Mouse (Mus musculus) retina, adult 2 months (tissue): ENCODE measurements around the gene Pdzk1.
A peak's percentile ranks its signal among the peaks of the same experiment; 100 is the strongest.

ENCODE experiments used
- DNase-seq: peaks from one replicate; pipeline ENCODE4 v3.0.0-alpha.2; 2012; ENCODE audit warnings: low read depth, low spot score

The Pdzk1 gene

GRCm38 (mm10) chr3:96881557-96881956, 52.5 kb downstream of the Pdzk1 start:
- DNase-seq: no peak

DNA sequence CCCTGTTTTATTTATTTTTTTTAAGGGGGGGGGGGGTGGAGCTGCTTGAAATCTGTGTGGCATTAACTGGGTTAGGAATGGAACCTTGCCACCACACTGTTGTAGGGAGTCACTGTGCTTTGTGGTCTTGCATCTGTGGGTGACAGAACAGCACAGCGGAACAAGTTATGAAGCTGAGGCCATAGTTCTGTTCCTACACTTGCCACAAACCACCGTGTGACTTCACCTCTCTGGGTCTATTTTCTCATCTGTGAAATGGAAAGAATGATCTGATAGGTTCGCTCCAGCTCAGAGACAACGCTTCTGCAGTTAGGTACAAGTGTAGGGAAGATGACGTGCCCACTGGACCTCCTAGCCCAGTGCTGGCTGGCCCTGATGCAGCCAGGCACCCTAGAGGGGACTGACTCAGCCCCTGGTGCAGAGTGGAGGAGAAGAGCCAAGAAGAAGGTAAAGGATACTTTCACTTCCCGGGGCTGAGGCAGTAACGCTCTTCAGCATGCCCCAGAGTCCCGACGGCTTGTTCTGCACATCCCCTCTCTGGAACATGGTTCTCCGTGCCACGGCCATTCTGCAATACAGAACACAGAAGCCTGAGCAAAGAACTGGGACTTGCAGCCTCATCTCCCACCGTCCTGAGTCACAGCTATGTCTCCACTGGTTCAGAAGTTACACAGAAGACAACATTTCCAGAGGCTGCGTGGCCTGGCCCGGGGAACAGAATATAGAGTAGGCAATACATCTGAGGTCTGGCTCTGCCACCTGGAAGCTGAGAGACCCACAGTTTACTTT, 53.2 kb downstream of the Pdzk1 start:
- no peak for DNase-seq

DNA sequence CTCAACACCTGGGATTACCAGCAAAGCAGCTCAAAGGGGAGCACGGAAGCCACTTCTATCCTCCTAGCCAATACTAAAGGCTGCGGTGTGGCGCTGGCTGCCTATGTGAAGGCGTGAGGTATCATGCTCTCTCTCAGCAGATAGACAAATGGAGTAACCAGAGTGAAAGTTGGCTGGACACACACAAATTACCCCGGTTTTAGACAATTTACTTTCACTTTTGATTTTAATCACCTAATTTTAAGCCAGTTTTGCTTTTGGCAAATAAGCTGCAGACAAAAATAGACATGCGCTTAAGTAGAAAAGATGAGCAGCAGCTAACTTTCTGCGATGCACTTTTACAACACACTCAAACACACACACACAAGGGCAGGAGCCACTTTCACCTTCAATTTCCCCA, 54.6 kb downstream of the Pdzk1 start:
- no peak for DNase-seq

DNA sequence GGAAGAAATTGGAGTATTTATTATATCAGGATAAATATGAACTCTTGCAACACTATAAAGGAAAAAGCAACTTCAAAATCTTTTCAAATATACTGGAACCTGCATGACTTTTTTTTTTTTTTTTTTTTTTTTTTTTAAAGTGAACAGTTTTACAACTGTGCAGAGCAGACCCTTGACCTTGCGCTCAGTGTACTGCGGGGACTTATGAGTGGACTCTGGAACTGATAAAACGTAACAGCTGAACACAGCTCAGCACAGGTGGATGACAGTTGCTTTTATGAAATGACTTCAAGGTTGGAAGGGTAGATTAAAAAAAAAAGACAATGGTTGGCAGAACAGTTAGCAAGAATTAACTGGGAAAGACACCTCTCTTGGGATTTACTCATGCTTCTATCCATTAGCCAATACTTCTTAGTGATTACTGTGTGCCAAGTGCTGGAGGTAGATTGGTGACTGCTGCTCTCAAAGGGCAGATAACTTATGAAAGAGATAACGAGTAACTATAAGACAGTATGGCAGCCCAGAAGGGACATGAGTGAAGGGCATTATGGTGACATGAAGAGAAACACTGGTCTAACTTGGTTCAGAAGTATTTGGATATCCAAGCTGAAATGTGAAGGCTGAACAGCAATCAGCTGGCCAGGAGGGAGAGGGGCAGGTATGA, 73.4 kb downstream of the Pdzk1 start:
- no peak for DNase-seq

DNA sequence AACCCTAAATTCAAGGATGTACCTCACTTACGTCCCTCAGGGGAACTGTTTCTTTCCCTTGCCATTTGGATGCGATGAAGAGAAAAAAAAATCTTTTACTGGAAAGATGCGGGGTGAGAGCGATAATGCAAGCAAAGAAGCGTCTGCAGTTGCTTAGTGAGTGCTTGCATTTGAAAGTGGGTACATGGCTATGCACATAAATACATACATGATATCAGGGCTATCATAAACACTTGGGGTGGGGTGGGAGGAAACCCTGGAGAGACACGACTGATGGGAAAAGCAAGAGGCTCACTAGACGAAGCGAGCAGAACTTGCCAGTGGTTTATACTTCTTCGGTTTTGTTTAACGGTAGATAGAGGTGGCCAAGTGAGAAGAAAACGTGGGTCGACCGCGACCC, 75.3 kb downstream of the Pdzk1 start, which contains the start of gene Gja5:
TSS of gene Gja5 (plus strand) at position 301 of the 400 bp plus-strand sequence.
- DNase-seq: no peak

DNA sequence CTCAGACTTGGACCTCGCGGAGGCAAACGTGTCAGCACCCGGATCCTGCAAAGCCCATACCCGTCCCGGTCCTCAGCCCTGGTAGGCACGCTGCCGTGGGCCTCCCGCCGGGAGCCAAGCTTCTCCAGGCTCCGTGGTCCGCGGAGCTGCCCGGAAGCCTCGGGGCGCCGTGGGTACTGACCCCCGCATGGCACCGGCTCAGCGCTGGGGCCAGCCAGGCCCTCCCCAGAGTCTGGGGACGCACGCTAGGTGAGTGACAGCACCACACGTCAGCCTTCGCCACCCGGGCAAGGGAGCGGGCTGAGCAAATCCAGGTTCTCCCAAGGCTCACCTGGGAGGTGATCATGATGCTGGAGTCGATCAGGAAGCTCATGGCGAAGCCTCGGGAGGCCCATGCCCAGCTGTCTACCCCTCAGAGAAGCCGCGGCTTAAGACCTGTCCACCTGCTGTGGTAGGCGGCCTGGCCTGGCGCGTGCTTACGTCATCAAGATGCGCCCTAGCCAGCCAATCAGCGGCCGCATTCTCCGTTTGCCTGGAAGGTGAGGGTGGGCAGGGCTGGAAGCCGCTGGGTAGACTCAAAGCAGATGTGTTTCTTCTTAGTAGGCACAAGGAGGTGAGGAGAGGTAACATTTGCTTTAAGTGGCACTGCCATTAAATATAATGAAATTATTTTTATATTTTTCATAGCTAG, 75.9 kb downstream of the Pdzk1 start, which contains the start of gene Gpr89:
TSS of gene Gpr89 (minus strand) at position 496 of the 691 bp plus-strand sequence.
- peak; percentile 90 for DNase-seq

DNA sequence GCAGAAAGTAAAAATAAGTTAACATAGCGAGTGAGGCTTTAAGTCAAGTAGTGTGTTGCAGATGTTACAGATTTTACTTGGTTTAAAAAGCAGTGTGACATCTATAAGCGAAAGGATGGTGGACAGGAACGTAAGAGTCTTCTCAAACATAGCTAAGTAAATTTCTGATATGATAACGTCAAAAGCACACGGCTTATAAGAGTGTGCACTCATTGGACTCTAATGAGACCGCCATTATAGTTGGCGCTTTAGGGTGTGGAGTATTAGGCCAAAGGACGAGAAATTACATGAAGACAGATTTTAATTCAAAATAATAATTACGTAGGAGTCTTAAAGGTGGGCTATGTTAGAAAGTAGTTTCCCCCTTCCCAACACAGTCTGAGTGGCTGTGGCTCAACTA, 76.5 kb downstream of the Pdzk1 start:
- no peak for DNase-seq
